Mouse (Mus musculus) telencephalon, adult 2 months (tissue): ENCODE results near the gene Cactin.

ENCODE experiments used
- DNase-seq: peaks from one replicate; pipeline ENCODE4 v3.0.0-alpha.2; 2011; ENCODE audit warnings: low read depth, low spot score

Gene Cactin

DNA sequence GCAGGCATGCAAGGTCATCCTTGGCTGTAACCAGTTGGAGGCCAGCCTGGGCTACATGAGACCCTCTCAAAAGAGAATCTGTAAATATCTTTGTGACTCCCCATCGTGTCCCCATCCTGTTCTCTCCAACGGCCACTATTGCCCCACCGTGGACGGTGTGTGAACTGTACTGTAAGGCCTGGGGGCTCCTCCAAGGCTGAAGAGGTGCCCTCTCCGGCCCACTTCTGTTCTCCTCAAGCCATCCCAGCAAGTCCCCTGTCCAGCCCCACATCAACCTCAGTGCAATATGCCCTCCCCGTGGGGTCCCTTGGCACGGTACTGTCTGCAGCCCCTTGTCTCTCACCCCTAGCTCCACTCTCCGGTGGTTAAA, 1.6 kb upstream of the Cactin start:
- no peak for DNase-seq

DNA sequence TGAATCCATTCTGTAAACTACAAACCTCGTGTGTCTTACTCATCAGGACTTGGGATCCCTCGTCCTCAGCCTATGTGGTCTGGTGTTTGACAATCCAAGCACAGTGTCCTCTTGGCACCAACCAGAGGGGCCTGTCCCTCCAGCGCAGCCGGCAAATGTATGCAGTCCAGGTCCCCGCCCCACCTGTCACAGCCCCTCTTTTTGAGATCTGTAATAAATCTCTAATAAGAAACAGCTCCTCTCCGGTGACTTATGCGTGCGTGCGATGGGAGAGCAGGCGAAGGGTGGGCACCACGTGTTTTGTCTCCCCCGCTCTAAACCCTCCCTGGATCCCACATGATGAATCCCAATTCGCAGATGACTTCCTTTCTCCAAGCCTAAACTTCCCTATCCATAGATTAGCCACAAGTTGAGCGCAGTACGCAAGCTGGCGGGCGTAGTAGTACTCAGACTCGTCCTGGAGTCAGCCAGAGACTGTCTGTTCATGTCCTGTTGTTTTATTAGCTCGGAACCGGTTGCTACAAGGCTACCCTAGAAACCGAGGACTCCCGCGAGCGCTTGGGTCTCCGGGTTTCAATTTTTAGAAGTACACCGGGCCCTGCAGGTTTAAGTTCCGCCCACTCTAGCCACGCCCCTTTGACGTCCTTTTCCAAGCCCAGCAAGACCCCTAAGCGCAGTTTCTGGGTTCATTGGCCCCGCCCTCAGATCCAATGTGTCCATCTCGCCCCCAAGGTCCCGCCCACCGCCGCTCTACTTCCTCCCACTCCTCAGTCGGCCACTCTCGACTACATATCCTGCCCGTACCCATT, 958 bp upstream of the Cactin start:
- no peak for DNase-seq

DNA sequence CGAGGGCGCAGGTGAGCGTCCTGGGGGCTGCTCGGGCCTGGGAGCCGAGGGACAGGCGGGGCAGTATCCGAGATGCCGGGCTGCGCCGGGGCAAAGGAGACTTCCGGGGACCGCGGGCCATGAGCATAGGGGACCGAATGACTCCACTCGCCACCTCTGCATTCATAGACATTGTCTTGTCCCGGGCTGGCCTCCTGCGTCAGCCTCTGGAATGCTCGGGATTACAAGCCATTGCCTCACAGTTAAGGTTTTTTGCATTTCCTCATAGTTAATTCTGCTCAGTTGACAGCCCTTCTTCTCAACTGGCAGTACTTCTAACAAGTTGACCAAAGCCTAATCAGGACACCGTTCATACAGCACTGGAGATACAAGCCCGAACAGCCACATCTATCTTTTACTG, 533 bp downstream of the Cactin start:
- no peak for DNase-seq

DNA sequence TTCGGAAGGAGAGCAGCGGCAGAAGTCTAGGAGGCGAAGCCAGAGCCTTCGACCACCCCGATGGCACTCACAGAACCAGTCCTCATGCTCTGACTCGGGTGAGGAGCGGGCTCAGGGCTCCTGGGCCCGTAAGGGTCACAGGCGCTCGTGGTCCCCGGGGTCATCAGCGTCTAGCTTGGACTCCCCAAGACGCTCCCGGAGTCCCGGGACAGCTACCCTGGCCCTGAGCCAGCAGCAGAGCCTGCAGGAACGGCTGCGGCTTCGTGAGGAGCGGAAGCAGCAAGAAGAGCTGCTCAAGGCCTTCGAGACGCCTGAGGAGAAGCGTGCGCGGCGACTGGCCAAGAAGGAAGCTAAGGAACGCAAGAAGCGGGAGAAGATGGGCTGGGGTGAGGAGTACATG, 1.5 kb downstream of the Cactin start:
- DNase-seq, result no peak

DNA sequence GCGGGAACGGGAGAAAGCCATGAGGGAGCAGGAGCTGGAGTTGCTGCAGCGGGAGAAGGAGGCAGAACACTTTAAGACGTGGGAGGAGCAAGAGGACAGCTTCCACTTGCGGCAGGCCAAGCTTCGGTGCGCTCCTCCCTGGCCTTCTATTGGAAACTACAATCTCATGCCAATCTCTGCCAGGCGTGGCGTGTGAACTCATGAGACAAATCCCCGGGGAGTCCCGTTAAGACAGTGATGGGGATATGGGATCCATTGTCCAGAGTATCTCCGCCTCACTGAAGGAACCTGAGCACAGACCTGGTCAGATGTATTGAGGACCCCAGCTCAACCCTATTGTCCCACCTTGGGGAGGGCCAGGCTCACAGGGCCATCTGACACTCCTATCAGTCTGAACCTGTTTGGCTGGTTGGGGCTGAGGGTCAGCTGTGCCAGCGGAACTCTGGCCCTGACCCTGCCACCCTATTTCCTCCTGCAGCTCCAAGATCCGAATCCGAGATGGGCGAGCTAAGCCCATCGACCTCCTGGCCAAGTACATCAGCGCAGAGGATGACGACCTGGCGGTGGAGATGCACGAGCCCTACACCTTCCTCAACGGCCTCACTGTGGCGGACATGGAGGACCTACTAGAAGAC, 2.4 kb downstream of the Cactin start:
- no peak for DNase-seq

DNA sequence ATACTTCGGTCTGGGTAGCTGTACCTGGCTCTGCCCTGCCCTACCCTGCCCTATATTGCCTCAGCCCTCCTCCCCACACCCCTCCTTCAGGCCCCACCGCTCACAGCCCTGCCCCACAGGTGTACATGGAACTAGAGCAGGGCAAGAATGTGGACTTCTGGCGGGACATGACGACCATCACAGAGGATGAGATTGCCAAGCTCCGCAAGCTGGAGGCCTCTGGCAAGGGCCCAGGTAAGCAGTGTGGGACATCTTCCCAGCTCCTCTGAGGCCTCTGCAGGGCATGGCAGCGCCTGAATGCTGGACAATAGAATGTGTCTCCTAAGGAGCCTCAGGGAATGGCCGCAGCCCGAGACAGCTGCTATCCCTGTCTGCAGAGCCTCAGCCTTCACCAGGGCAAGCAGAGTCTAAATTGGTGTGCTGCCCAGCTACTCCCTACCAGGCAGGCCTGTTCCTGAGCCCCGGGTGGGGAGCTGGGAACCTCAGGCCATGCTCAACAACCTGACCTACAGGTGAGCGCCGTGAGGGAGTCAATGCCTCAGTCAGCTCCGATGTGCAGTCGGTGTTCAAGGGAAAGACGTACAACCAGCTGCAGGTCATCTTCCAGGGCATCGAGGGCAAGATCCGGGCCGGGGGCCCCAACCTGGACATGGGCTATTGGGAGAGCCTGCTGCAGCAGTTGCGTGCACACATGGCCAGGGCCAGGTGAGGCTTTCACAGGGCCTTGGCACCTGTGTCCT, 3.1 kb downstream of the Cactin start:
- no peak for DNase-seq

DNA sequence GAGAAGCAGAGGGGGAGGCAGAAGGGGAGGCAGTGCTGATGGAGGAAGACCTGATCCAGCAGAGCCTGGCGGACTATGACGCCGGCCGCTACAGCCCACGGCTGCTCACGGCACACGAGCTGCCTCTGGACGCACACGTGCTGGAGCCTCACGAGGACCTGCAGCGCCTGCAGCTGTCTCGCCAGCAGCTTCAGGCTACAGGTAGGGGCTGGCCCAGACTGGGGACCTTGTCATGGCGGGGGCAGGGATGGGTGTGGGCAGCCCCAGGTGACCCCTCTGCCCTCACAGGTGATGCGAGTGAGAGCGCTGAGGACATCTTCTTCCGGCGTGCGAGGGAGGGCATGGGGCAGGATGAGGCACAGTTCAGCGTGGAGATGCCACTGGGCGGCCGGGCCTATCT, 4.3 kb downstream of the Cactin start:
- DNase-seq, result no peak

DNA sequence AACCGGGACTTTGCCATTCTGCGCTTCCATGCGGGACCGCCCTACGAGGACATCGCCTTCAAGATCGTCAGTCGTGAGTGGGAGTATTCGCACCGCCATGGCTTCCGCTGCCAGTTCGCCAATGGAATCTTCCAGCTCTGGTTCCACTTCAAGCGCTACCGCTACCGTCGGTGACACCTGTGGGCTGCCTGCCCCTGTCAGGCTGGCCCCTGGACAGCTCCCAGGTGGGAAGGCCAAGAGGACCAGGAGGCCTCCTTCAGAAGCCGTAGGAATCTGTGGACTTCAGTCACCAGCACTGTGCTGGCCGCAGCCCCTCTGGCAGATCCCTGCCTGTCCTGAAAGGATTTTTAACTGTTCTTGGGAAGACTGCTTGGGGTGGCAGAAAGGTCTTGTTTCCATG, 4.9 kb downstream of the Cactin start:
- no peak for DNase-seq

DNA sequence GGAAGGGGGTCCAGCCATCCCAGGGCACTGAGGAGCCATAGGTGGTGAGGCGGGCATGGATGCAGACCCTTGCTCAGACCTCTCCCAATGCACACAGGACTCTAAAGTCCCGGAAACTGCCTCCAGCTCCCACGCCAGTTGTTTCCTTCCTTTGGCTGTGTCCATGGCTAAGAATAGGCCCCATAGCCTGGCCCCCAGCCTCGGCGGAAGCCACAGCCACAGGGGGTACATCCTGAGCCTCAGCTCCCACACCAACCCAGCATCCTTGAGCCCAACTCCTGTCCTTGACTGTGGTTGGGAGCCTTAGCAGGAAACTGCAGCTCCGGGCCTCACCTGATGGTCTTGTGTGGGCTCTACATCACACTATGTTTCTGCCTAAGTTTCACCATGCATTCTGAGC, 6.0 kb downstream of the Cactin start:
- DNase-seq, result no peak

DNA sequence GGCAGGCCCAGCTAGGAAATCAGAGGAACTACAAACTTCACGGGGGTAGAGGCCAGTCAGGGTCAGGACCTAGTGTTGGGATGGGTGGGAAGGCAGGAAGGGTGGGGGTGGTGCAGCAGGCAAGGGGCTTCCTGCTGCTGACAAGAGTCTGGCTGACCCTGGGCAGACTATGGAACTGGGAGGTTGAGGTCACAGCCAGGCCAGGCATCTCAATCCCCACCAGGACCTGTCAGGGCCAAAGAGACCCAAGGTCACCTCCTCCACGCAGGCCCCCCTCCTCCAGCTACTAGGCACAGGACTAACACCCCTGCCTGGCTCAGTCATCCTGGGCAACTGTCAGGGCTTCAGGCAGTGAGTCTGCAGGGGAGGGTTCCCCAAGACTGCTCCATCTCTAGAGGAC, 7.1 kb downstream of the Cactin start:
- no peak for DNase-seq

DNA sequence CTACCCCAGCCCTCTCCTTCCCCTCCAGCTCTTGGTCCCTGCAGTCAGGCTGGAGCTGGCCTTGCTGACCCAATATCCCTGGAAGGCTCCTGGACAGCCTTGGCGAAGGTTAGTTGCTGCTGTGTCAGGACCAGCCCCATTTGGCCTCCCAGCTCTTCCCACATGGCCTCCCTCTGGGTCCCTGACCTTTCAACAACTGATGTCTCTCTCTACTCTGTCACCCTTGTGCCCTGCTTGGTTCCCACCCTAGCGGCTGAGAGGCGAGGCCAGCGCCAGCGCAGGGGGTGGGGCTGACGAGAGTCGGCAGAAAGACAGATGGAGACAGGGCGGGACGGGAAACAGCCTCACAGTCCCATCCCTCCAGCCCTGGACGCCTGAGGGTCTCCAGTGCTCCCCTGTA, 7.5 kb downstream of the Cactin start, which contains the start of gene Tbxa2r:
Gene Tbxa2r (plus strand): TSS at position 346 of the 400 bp plus-strand sequence.
- DNase-seq, result no peak

DNA sequence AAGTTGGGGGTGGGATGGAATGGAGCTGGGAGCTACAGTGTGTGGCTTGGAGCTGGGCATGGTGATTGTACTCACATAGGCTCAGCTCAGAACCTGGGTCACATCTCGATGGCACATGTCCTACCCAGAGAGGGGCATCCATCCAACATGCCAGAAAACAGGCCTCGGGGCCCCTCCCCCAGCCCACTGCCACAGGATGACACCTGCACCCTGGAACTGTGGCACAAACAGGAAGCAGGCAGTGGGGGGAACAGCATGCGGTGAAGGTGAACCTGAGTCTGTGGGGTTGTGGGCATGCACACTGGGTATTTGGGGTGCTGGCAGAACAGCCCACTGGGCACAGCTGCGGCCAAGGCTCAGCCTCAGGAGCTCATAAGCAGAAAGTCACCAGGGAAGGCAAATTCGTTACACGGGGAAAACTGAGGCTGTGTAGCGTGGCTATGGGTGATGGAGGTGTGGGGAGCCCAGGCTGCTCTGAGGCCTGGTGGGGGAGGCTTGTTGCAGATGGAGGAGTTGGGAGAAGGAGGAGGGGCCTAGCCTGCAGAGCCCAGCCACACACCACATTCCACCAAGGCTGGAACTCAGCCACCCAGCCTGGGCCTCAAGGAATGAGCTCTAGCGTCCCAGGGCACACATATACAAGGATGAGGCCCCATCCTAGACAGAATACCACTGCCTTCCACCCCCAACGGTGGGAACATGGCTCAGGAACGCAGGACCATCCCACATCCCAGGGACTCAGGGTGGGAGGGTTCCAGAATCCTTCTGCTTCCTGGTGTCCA, 8.5 kb downstream of the Cactin start:
- DNase-seq, result no peak

DNA sequence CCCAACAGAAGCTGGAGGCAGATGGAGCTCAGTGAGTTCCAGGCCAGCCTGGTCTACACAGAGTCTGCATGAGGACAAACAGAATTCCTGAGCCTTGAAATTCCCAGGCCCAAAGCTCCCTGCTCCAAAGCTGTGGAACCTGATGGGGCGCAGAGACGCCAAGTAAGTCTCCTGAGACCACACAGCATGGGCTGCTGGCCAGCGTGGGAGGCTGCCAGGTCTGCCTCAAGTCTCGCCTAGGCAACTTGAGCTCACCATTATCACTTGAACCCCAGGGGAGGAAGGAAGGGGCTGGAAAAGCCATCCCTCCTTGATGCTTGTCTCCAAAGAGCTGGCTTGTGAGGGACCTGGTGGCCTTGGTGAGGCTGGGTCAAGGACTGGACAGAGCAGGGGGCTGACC, 9.1 kb downstream of the Cactin start:
- no peak for DNase-seq

DNA sequence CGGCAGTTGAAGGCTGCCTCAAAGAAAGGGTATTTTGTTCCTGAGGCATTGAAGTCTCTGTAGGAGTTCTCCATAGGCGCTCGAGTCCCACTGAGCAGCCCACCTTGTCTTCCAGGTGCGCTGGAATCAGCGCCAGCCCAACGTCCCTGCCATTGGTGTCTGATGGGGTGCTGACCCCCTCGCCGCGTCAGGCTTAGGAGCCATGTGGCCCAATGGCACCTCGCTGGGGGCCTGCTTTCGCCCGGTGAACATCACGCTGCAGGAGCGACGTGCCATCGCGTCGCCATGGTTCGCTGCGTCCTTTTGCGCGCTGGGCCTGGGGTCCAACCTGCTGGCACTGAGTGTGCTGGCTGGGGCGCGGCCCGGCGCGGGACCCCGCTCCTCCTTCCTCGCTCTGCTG, 11.4 kb downstream of the Cactin start:
- DNase-seq, result no peak

DNA sequence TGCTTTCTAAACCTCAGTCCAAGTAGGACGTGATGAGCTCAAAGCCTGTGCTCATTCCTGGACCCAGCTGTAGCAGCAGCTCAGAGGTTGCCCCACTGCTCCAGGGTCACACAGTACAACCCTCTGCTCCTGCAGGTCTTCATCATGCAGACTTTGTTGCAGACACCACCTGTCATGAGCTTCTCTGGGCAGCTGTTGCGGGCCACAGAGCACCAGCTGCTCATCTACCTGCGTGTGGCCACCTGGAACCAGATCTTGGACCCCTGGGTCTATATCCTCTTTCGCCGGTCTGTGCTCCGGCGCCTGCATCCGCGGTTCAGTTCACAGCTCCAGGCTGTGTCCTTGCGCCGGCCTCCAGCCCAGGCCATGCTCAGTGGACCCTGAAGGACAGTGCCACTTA, 13.4 kb downstream of the Cactin start:
- no peak for DNase-seq

DNA sequence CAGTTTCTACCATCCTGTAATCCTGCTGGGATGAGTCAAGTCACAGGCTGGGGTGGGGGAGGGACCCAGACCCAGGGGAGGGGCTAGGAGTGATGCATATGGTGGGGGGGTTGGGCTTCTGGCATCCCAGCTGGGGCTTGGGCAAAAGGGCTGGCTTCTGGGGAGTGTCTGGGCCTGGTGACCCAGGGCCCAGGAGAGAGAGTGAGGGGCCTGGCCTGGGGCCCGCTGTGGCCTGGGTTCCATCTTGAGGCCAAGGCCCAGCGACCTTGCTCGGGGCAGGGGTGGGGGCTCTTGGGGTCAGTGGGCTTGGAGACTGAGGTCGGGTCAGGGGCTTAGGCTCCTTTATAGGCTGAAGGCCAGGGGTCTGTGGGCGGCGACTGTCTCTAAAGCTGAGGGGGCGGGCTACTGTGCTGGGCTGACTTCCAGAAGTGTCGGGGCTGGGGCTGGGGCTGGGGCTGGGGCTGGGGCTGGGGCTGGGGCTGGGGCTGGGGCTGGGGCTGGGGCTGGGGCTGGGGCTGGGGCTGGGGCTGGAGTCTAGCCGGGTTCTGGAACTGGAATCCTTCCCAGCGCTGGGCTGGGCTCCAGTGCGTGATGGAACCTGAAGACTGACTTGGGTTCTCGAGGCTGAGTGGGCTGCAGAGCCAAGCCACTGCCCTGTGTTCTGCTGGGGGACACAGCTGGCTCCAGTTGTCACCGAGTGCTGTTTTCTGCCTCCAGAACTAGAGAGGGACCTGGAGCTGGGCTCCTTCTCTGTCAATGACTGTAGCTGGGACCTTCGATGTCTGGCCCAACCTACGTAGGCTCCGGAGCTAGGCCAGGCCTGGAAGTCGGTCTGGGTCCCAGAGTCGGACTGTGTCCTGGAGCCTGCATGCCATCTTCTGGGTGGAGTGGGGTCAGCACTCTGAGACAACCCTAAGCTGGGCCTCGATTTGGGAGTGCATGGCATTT, 14.8 kb downstream of the Cactin start:
- no peak for DNase-seq

DNA sequence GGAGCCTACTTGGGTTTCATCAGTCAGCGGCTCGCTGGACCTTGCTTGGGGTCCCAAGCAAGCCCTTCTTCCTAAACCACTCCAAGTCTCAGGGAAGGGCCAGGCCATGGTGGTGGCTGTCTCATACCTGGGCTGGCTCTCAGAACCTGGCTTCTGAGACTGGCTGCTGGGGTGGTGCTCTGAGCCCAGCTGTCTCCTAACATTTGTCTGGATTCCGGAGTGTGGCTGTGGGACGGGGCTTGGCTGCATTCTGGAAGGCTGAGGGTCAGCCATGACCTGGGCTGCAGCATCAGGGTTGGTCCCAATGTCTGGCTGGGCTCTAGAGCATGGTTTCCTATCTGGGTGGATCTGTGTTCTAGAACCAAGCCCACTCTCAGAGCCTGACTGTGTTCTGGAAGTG, 15.7 kb downstream of the Cactin start:
- DNase-seq, result no peak

DNA sequence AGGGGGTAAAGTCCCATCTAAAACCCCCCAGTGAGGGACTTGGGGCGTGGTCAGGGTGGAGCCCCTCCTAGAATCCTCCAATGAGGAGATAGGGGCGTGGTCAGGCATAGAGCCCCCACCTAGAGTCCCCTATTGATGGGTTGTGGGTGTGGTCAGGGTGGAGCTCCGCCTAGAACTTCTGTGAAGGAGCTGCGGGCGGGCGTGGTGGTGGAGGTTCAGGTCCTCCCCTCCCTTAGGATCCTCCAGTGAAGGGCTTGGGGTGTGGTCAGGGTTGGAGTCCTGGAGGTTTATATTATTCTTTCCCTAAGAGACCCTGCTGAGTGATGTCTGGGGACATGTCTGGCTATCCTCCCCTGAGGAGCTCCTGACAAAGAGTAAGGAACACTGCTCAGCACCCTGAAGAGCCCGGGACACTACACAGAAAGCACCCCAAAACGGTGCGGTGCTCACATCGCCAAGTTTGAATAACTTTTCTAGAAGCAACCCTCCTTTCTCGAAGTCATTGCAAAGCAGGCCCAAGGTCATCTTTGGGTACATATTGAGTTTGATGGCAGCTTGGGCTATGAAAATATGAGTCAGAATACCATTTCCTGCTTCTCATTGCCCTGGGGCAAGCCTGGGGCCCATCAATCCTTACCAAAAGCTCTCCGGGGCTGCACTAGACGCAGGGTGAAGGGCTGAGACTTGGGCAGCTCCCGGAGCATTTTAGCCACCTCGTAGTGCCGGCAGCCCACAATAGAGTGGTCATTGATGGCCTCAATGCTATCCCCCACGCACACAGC, 19.8 kb downstream of the Cactin start:
- DNase-seq, result no peak

DNA sequence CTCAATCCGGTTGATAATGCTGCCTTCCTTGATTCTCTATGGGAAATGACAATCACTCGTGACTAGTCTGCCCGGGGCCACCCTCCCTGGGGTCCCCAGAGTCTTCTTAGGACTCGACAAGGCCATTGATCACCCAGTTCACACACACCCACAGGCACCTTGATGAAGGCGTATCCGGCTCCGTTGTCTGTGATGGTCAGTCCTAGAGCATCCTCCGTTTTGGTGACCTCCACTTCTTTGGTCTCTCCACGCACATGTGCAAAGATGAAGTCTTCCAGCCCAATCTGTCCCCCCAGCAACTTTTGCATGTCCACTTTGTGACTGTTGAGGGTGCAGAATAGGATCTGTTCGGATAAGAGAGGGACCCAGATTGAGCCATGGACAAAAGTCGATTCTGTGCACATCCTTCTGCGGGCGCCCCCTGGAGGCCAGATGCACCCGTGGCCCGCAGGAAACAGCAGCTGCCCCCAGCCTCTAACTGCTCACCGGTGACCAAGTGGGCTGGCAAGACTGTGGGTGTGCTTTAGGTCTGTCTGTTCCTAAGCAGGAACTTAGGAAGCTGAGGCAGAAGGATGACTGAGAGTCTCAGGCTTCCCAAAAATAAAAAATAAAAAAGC, 20.5 kb downstream of the Cactin start:
- DNase-seq, result no peak
